Mouse (Mus musculus): Measurements from ENCODE around the gene Barx1. TPM values are rescaled to one million over a fixed set of nuclear protein-coding genes. Genes with fewer than 3 reads are reported as not detected.

Barx1 gene
- polyA plus RNA-seq, 1 experiment from 2014 or later: 0.66 TPM

- Histone ChIP-seq H3K9me3 (no peaks in the 10 kb centered on the region), H3K27me3 (ENCODE audit: poor library complexity, severe bottlenecking) (peaks cover 49% of the 10 kb centered on the region), H3K27ac (no peak overlapping the region), H3K4me3 (no peak overlapping the region), H3K4me1 (peaks cover 2% of the 10 kb centered on the region; the same call in 1 of the 2 replicates), H3K36me3 (replicated peaks) (no peaks in the 10 kb centered on the region)
- 73% methylated on average over 6 of the region's 6 CpGs for WGBS
- DNase-seq (ENCODE audit: extremely low spot score, low spot score): no peak
Measured at GRCm38 (mm10) chr13:48651132-48652065, 11.4 kb upstream of the Barx1 start.

GRCm38 (mm10) chr13:48653788-48654770 lies 8.7 kb upstream of the Barx1 start:
- WGBS: 11% methylated on average over 14 of the region's 14 CpGs
- H3K36me3 ChIP-seq (replicated peaks): no peaks in the 10 kb centered on the region
- no peak overlapping the region for H3K4me3 ChIP-seq
- peaks cover 75% of the 10 kb centered on the region for H3K27me3 ChIP-seq (ENCODE audit: poor library complexity, severe bottlenecking)
- peaks cover 6% of the 10 kb centered on the region; the same call in 1 of the 2 replicates for H3K4me1 ChIP-seq
- no peaks in the 10 kb centered on the region for H3K9me3 ChIP-seq
- peak; percentile 77 for DNase-seq (ENCODE audit: extremely low spot score, low spot score)
- no peak overlapping the region for H3K27ac ChIP-seq

- H3K36me3 ChIP-seq (replicated peaks): no peaks in the 10 kb centered on the region
- under 1% methylated on average over 8 of the region's 8 CpGs for WGBS
- H3K27me3 ChIP-seq (ENCODE audit: poor library complexity, severe bottlenecking): peaks cover 91% of the 10 kb centered on the region
- peaks cover 12% of the 10 kb centered on the region for H3K4me1 ChIP-seq
- peak overlapping the region; percentile 19; the same call in 1 of the 2 replicates for H3K4me3 ChIP-seq
- H3K9me3 ChIP-seq: no peaks in the 10 kb centered on the region
- DNase-seq (ENCODE audit: extremely low spot score, low spot score): peak; percentile 61
- no peak overlapping the region for H3K27ac ChIP-seq
Measured at GRCm38 (mm10) chr13:48655637-48656036, 7.2 kb upstream of the Barx1 start.

DNA sequence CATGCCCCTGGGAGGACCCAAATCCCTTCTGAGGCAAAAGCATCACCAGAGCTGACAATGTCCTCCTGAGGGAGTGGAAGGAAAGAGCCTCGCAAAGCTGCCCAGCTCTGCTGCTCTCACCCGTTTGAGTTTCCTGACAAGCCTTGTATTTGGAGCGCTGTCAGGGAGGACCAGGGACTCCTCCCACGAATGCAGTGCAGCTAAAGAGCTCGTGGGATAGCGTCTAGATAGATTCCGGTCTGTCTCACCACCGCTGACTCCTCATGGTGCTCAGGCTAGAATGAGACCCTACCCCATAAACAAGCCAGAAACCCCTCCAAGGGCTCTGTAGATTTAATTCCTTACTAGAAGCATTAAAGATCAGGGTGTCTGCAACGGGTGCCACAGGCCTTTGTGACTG lies 5.0 kb upstream of the Barx1 start:
- Histone ChIP-seq H3K4me3 (no peak overlapping the region), H3K4me1 (peaks cover 18% of the 10 kb centered on the region), H3K36me3 (replicated peaks) (no peaks in the 10 kb centered on the region), H3K27me3 (ENCODE audit: poor library complexity, severe bottlenecking) (peaks cover 99% of the 10 kb centered on the region), H3K27ac (no peak overlapping the region), H3K9me3 (no peaks in the 10 kb centered on the region)
- DNase-seq (ENCODE audit: extremely low spot score, low spot score): no peak
- WGBS: 1% methylated on average over 9 of the region's 9 CpGs

DNA sequence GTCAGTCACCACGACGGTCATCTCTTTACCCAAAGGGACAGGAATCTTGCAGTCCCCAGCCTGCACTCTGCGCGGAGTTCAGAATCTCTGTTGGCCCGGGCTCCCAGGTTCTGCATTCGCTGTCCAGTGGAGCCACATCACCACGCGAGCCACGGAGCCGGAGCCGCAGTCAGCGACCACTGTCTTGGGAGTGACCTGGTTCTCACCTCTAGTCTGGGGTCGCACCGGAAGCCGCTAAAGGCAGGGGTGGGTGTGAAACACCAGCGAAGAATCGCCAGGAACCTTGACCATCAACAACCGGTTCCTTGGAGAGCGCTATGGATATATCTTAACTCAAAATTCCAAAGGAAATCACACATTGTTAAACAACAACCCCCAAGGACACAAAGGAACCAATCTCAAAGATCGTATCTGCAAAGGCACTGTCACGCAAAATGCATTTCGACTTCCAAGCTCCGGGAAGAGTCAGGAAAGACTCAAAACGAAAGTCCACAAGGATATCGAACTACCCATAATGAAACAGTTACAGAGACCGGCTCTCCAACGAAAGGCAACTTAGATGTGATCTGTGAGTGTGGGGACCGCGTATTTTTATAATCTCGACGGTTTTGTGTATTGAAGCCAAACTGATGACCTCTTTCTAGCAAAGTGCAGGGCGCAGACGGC lies 4.1 kb upstream of the Barx1 start:
- H3K9me3 ChIP-seq: no peaks in the 10 kb centered on the region
- H3K27me3 ChIP-seq (ENCODE audit: poor library complexity, severe bottlenecking): peaks cover 99% of the 10 kb centered on the region
- no peak overlapping the region for H3K4me3 ChIP-seq
- no peaks in the 10 kb centered on the region for H3K36me3 ChIP-seq (replicated peaks)
- WGBS: under 1% methylated on average over 33 of the region's 33 CpGs
- H3K4me1 ChIP-seq: peaks cover 28% of the 10 kb centered on the region
- no peak for DNase-seq (ENCODE audit: extremely low spot score, low spot score)
- H3K27ac ChIP-seq: no peak overlapping the region

GRCm38 (mm10) chr13:48659254-48660220 lies 3.3 kb upstream of the Barx1 start:
- Histone ChIP-seq H3K27ac (no peak overlapping the region), H3K36me3 (replicated peaks) (no peaks in the 10 kb centered on the region), H3K9me3 (no peaks in the 10 kb centered on the region), H3K27me3 (ENCODE audit: poor library complexity, severe bottlenecking) (peaks cover 100% of the 10 kb centered on the region), H3K4me3 (peak overlapping the region; percentile 29; the same call in 1 of the 2 replicates), H3K4me1 (peaks cover 34% of the 10 kb centered on the region)
- peak; percentile 52 for DNase-seq (ENCODE audit: extremely low spot score, low spot score)
- under 1% methylated on average over 38 of the region's 38 CpGs for WGBS

- Histone ChIP-seq H3K4me3 (no peak overlapping the region), H3K36me3 (replicated peaks) (no peaks in the 10 kb centered on the region), H3K27me3 (ENCODE audit: poor library complexity, severe bottlenecking) (peaks cover 100% of the 10 kb centered on the region), H3K27ac (no peak overlapping the region), H3K4me1 (peaks cover 41% of the 10 kb centered on the region), H3K9me3 (no peaks in the 10 kb centered on the region)
- no peak for DNase-seq (ENCODE audit: extremely low spot score, low spot score)
- WGBS: 2% methylated on average over 11 of the region's 11 CpGs
Measured at GRCm38 (mm10) chr13:48660221-48660734, 2.5 kb upstream of the Barx1 start.

DNA sequence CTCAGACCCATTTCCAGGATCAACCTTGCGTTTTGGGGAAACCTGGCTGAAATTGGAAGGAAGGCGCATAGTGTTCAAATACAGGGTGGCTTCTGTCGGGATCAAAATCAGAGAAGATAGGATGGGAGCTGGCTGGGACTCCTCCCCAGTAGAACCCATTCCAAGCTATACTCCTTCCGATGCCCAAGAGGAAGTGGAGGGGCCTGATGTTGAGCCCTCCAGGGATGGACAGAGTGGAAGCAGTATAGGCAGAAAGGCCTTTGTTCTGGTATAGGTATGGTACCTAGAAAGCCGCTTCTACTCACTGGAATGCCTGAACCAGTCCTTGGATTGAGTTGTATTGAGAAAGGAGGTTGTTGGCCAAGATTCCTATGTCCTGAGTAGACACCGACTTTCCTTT lies 2.1 kb upstream of the Barx1 start:
- Histone ChIP-seq H3K4me3 (no peak overlapping the region), H3K4me1 (peaks cover 44% of the 10 kb centered on the region), H3K27me3 (ENCODE audit: poor library complexity, severe bottlenecking) (peaks cover 100% of the 10 kb centered on the region), H3K9me3 (no peaks in the 10 kb centered on the region), H3K27ac (no peak overlapping the region), H3K36me3 (replicated peaks) (no peaks in the 10 kb centered on the region)
- 9% methylated on average over 6 of the region's 6 CpGs for WGBS
- no peak for DNase-seq (ENCODE audit: extremely low spot score, low spot score)

DNA sequence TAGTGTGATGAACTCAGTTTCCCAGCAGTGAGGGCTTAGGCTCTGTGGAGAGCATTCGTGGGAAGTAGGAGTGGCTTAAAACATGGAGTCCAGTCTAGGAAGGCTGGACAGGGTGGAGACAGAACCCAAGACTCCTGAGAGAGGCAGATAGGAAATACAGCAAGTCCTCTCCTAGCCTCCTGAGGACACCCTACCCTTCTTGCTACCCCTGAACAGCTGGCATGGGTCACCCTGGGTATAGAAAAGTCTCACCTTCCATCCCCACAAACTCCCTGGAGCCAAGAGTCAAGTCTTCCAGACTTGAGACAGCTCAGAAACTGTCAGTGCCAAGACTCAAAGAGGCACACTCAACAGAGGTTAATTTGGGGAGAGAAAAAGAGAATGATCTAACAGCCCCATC lies 1.2 kb upstream of the Barx1 start:
- Histone ChIP-seq H3K27ac (no peak overlapping the region), H3K4me3 (no peak overlapping the region)
- DNase-seq (ENCODE audit: extremely low spot score, low spot score): no peak

DNA sequence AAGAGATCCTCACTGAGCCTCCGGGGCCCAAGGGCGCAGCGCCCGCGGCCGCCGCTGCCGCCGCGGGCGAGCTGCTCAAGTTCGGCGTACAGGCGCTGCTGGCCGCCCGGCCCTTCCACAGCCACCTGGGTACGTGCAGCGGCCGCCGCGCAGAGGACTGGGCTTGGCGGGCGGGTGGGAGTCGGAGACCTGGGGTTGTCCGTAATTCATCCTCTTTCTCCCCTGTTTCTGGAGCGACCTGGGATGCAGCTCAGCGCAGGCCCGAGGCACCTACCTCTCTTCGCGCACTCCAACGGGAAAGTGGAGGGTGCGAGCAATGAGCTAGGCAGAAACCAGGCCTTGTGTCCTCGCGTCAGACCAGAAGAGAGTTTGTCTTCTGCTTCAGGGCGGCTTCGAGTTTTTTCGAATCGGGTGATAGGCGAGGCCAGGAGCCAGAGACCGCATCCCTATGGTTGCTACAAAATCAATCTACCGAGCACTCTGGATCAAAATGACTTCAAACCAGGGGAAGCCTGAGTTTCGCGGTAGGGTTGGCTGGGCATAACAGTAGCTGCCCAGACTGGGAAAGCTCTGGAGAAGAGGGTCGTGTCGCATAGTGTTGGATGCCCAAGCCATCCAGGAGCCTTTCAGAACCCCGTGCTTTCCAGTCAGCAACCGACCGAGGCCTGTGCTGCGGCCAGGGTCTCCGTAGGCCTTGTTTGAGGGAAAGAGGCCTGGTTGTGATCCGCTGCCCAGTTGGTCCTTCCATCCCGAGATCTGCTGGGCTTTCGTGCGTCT lies 601 bp downstream of the Barx1 start:
- H3K36me3 ChIP-seq (replicated peaks): no peaks in the 10 kb centered on the region
- peaks cover 100% of the 10 kb centered on the region for H3K27me3 ChIP-seq (ENCODE audit: poor library complexity, severe bottlenecking)
- peak overlapping the region; percentile 30; the same call in 1 of the 2 replicates for H3K27ac ChIP-seq
- WGBS: under 1% methylated on average over 54 of the region's 54 CpGs
- peak; percentile 63 for DNase-seq (ENCODE audit: extremely low spot score, low spot score)
- peaks cover 48% of the 10 kb centered on the region for H3K4me1 ChIP-seq
- H3K9me3 ChIP-seq: no peaks in the 10 kb centered on the region
- H3K4me3 ChIP-seq: peak overlapping the region; percentile 55

More for the DNA sequence above, 1.2 kb upstream of the Barx1 start:
- no peaks in the 10 kb centered on the region for H3K9me3 ChIP-seq
- H3K27me3 ChIP-seq (ENCODE audit: poor library complexity, severe bottlenecking): peaks cover 100% of the 10 kb centered on the region
- WGBS: 9% methylated on average over 1 of the region's 1 CpGs
- peaks cover 48% of the 10 kb centered on the region for H3K4me1 ChIP-seq
- H3K36me3 ChIP-seq (replicated peaks): no peaks in the 10 kb centered on the region

GRCm38 (mm10) chr13:48663988-48664339 lies 1.2 kb downstream of the Barx1 start:
- peaks cover 52% of the 10 kb centered on the region for H3K4me1 ChIP-seq
- peak overlapping the region; percentile 55; the same call in 1 of the 2 replicates for H3K4me3 ChIP-seq
- H3K36me3 ChIP-seq (replicated peaks): no peaks in the 10 kb centered on the region
- no peak for DNase-seq (ENCODE audit: extremely low spot score, low spot score)
- H3K27me3 ChIP-seq (ENCODE audit: poor library complexity, severe bottlenecking): peaks cover 100% of the 10 kb centered on the region
- 4% methylated on average over 7 of the region's 7 CpGs for WGBS
- H3K27ac ChIP-seq: no peak overlapping the region
- no peaks in the 10 kb centered on the region for H3K9me3 ChIP-seq

All from forebrain, embryonic 10.5 days (tissue).